Mouse (Mus musculus) heart, adult 2 months (tissue): Measurements from ENCODE around the gene Erc1.

ENCODE experiments used
- CTCF ChIP-seq: fragments of 200-600 bp; IDR thresholded peaks from 2 replicates; pipeline ENCODE4 v1.8.1; 2022; ENCODE audit warnings: antibody characterized with exemption, mild to moderate bottlenecking, moderate library complexity
- EP300 ChIP-seq: fragments of 200-500 bp; IDR thresholded peaks from 2 replicates; pipeline ENCODE4 v1.6.1; 2011; ENCODE audit warnings: low read depth, low read length, control low read depth; ENCODE audit not compliant: insufficient read depth

- TF ChIP-seq CTCF (no peak), EP300 (no peak)
These were observed 212.3 kb downstream of the Erc1 start for GRCm38 (mm10) chr6:119635629-119636028.
